In genomic region chr11:87756251-87756820, GRCm38 (mm10) we compare ENCODE assay signal across 9 mouse cellular contexts. TPM values are rescaled to one million over a fixed set of nuclear protein-coding genes. Genes with fewer than 3 reads are reported as not detected.
DNase-seq lines count a peak whose midpoint lies in the region; ATAC-seq and TF ChIP-seq lines count a peak whose summit lies in the region.
"Had no signal": no experiment of that assay in that cellular context is flagged by ENCODE, and none has a peak within 500 bp of the region (broad histone marks: within the 10 kb centered on the region; RNA-seq: fewer than 3 reads in every experiment).

No protein-coding gene starts in this region.

- peak; percentile 34 for DNase-seq in gastrocnemius, adult 2 months
- DNase-seq in gastrocnemius, adult 8-10 months (ENCODE audit: low spot score in 2 of 2) = no peak
- no peak for DNase-seq in embryonic facial prominence, embryonic 10.5 days (ENCODE audit: low spot score)
- peak; percentile 64 to 83 for DNase-seq in spleen, adult 2 months (ENCODE audit: low read depth in 1 of 2, low spot score in 2 of 2)
- DNase-seq in cerebellum, adult 11 months = no peak
- DNase-seq in urinary bladder, postnatal 14 days (ENCODE audit: low spot score) = no peak

- peaks cover 28% of the 10 kb centered on the region for H3K27me3 ChIP-seq in embryonic facial prominence, embryonic 10.5 days (replicated peaks; ENCODE audit: low read depth, poor library complexity, severe bottlenecking)
- H3K27me3 ChIP-seq in liver, embryonic 12.5 days (replicated peaks) = peaks cover 13% of the 10 kb centered on the region
- H3K27me3 ChIP-seq in spleen, adult 2 months (ENCODE audit: control insufficient read depth, insufficient read depth, low read length) = no peaks in the 10 kb centered on the region
- H3K27me3 ChIP-seq in hindbrain, embryonic 13.5 days = peaks cover 9% of the 10 kb centered on the region

- peak; percentile 5 for TF ChIP-seq POLR2A in spleen, adult 2 months (IDR thresholded peaks at IDR 0.05; ENCODE audit: low read depth, low read length)

- 81% methylated on average over 15 of the region's 15 CpGs for WGBS in embryonic facial prominence, embryonic 10.5 days
- WGBS in liver, embryonic 12.5 days (ENCODE audit: insufficient replicate concordance) = 20% methylated on average over 15 of the region's 15 CpGs
- WGBS in spleen, adult 2 months = 4% methylated on average over 15 of the region's 15 CpGs
- WGBS in hindbrain, embryonic 13.5 days = 91% methylated on average over 15 of the region's 15 CpGs

- H3K27ac ChIP-seq in gastrocnemius, adult 2 months = peak overlapping the region; percentile 51; the same call in 1 of the 2 replicates
- H3K27ac ChIP-seq in embryonic facial prominence, embryonic 10.5 days (replicated peaks) = 0 out of 2 replicates have a peak overlapping the region, but pooled peaks have one; percentile 30
- H3K27ac ChIP-seq in liver, embryonic 12.5 days = peak overlapping the region; percentile 100
- H3K27ac ChIP-seq in spleen, adult 2 months (ENCODE audit: insufficient read depth, low read length) = peak overlapping the region; percentile 98
- H3K27ac ChIP-seq in hindbrain, embryonic 13.5 days = no peak overlapping the region

- TF ChIP-seq CTCF in gastrocnemius, adult 2 months (IDR thresholded peaks at IDR 0.05) = no peak
- TF ChIP-seq CTCF in spleen, adult 2 months (IDR thresholded peaks at IDR 0.05; ENCODE audit: extremely low read depth, insufficient read depth, insufficient read length, insufficient replicate concordance) = no peak

- H3K36me3 ChIP-seq in embryonic facial prominence, embryonic 10.5 days (replicated peaks) = no peaks in the 10 kb centered on the region
- peaks cover 25% of the 10 kb centered on the region for H3K36me3 ChIP-seq in liver, embryonic 12.5 days
- peaks cover 18% of the 10 kb centered on the region for H3K36me3 ChIP-seq in spleen, adult 2 months (ENCODE audit: control insufficient read depth, insufficient read depth, low read length)
- H3K36me3 ChIP-seq in hindbrain, embryonic 13.5 days = no peaks in the 10 kb centered on the region

- 0 out of 2 replicates have a peak, but pooled peaks have one; percentile 8 for ATAC-seq in liver, embryonic 12.5 days
- ATAC-seq in hindbrain, embryonic 13.5 days (ENCODE audit: low FRiP score) = no peak

- intact Hi-C loops in gastrocnemius, adult 2 months (cut with DNase I) = no loop called here

- H3K4me2 ChIP-seq in liver, embryonic 12.5 days = peak overlapping the region; percentile 75
- H3K4me2 ChIP-seq in hindbrain, embryonic 13.5 days = no peak overlapping the region

- peak overlapping the region; percentile 57 for H3K4me3 ChIP-seq in gastrocnemius, adult 2 months
- H3K4me3 ChIP-seq in embryonic facial prominence, embryonic 10.5 days = peak overlapping the region; percentile 31
- H3K4me3 ChIP-seq in liver, embryonic 12.5 days = peak overlapping the region; percentile 82
- peak overlapping the region; percentile 85 for H3K4me3 ChIP-seq in spleen, adult 2 months (ENCODE audit: extremely low read depth, insufficient read depth, insufficient read length)
- H3K4me3 ChIP-seq in hindbrain, embryonic 13.5 days = no peak overlapping the region

- H3K9ac ChIP-seq in liver, embryonic 12.5 days = peak overlapping the region; percentile 94
- no peak overlapping the region for H3K9ac ChIP-seq in hindbrain, embryonic 13.5 days

- no peaks in the 10 kb centered on the region for H3K9me3 ChIP-seq in embryonic facial prominence, embryonic 10.5 days
- H3K9me3 ChIP-seq in liver, embryonic 12.5 days (replicated peaks) = no peaks in the 10 kb centered on the region
- no peaks in the 10 kb centered on the region for H3K9me3 ChIP-seq in hindbrain, embryonic 13.5 days

- peaks cover 27% of the 10 kb centered on the region for H3K4me1 ChIP-seq in embryonic facial prominence, embryonic 10.5 days
- peaks cover 79% of the 10 kb centered on the region for H3K4me1 ChIP-seq in liver, embryonic 12.5 days
- peaks cover 18% of the 10 kb centered on the region; the same call in 1 of the 2 replicates for H3K4me1 ChIP-seq in spleen, adult 2 months (ENCODE audit: control insufficient read depth, insufficient read depth, insufficient read length)
- H3K4me1 ChIP-seq in hindbrain, embryonic 13.5 days (replicated peaks) = peaks cover 17% of the 10 kb centered on the region

RNA-seq across cellular contexts. Expression of gene Tspoap1, which starts 4.0 kb away (rescaled TPM):
- total RNA-seq in gastrocnemius, adult 2 months (2021) = not detected
- not detected for total RNA-seq in gastrocnemius, adult 8-10 months (2022)
- 4.0 and 7.0 TPM in 2 replicates for polyA plus RNA-seq in embryonic facial prominence, embryonic 10.5 days (2016; fragmentation: Nextera tagmentation; extraction: Ambion mirVana)
- 5.9 and 6.2 TPM in 2 replicates for polyA plus RNA-seq in liver, embryonic 12.5 days (2016; fragmentation: Nextera tagmentation; extraction: Ambion mirVana)
- polyA plus RNA-seq in spleen, adult 2 months (2012; rRNA removed) = 6.1 and 6.2 TPM in 2 replicates
- 40.7 and 40.8 TPM in 2 replicates for polyA plus RNA-seq in hindbrain, embryonic 13.5 days (2015; fragmentation: Nextera tagmentation; extraction: Ambion mirVana)

RNA-seq across cellular contexts. Expression of gene Supt4a, which starts 19.0 kb away (rescaled TPM):
- total RNA-seq in gastrocnemius, adult 2 months (2021) = 10 to 100 TPM; 36.8 TPM
- total RNA-seq in gastrocnemius, adult 8-10 months (2022) = 10 to 100 TPM; 33.6 to 41.0 (median 36.9) TPM
- 184 and 185 TPM in 2 replicates for polyA plus RNA-seq in embryonic facial prominence, embryonic 10.5 days (2016; fragmentation: Nextera tagmentation; extraction: Ambion mirVana)
- polyA plus RNA-seq in liver, embryonic 12.5 days (2016; fragmentation: Nextera tagmentation; extraction: Ambion mirVana) = 207 and 209 TPM in 2 replicates
- polyA plus RNA-seq in spleen, adult 2 months (2012; rRNA removed) = 59.1 and 62.2 TPM in 2 replicates
- polyA plus RNA-seq in hindbrain, embryonic 13.5 days (2015; fragmentation: Nextera tagmentation; extraction: Ambion mirVana) = 143 and 150 TPM in 2 replicates

RNA-seq across cellular contexts. Expression of gene Mpo, which starts 37.0 kb away (rescaled TPM):
- not detected for total RNA-seq in gastrocnemius, adult 2 months (2021)
- total RNA-seq in gastrocnemius, adult 8-10 months (2022) = not detected
- polyA plus RNA-seq in embryonic facial prominence, embryonic 10.5 days (2016; fragmentation: Nextera tagmentation; extraction: Ambion mirVana) = 5.2 and 6.3 TPM in 2 replicates
- 209 and 217 TPM in 2 replicates for polyA plus RNA-seq in liver, embryonic 12.5 days (2016; fragmentation: Nextera tagmentation; extraction: Ambion mirVana)
- polyA plus RNA-seq in spleen, adult 2 months (2012; rRNA removed) = 21.9 and 28.7 TPM in 2 replicates
- 0.65 and 1.00 TPM in 2 replicates for polyA plus RNA-seq in hindbrain, embryonic 13.5 days (2015; fragmentation: Nextera tagmentation; extraction: Ambion mirVana)
- total RNA-seq: heart, postnatal 36 days had no signal

Comparison
In these comparisons a context has a peak if more than half of its experiments do, and no peak if none do; other contexts are left out.
1. DNase-seq: peak in gastrocnemius, adult 2 months (single experiment) and spleen, adult 2 months (2 of 2); none in gastrocnemius, adult 8-10 months (0 of 2), embryonic facial prominence, embryonic 10.5 days (single experiment), cerebellum, adult 11 months (single experiment) and urinary bladder, postnatal 14 days (single experiment).